Mouse (Mus musculus): Measurements from ENCODE around the gene Trappc10.
A peak's percentile ranks its signal among the peaks of the same experiment; 100 is the strongest.
"Not testable (repeated sequence)": the region's sequence is repeated elsewhere in the genome, so short reads cannot be mapped to it uniquely, and the experiment has no call there.

Gene Trappc10

DNA sequence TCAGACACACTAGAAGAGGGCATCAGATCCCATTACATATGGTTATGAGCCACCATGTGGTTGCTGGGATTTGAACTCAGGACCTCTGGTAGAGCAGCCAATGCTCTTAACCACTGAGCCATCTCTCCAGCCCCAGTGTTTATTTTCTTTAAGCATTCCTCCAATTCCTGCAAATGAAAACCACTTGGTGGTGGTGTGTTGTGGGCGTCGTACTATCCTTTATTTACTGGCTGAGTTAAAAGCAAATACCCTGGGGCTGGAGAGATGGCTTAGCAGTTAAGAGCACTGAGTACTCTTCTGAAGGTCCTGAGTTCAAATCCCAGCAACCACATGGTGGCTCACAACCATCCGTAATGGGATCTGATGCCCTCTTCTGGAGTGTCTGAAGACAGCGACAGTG lies 58.4 kb downstream of the Trappc10 start:
- DNase-seq = not testable (repeated sequence)

DNA sequence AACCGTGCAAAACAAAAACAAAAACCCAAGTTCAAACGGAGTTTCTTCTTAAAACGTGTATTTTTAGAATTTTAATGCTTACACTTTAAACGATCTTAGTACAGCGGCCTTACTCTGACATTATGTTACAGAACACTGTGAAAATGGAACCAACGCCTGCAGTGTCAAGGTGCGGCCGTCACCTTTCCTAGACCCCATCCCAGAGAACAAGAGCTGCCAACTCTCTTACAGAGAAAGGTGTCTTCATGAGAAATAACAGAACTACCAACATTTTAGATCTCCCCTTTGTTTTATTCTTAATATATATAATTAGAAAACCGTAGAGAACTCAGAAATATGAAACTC lies 59.1 kb downstream of the Trappc10 start:
- DNase-seq = no peak

DNA sequence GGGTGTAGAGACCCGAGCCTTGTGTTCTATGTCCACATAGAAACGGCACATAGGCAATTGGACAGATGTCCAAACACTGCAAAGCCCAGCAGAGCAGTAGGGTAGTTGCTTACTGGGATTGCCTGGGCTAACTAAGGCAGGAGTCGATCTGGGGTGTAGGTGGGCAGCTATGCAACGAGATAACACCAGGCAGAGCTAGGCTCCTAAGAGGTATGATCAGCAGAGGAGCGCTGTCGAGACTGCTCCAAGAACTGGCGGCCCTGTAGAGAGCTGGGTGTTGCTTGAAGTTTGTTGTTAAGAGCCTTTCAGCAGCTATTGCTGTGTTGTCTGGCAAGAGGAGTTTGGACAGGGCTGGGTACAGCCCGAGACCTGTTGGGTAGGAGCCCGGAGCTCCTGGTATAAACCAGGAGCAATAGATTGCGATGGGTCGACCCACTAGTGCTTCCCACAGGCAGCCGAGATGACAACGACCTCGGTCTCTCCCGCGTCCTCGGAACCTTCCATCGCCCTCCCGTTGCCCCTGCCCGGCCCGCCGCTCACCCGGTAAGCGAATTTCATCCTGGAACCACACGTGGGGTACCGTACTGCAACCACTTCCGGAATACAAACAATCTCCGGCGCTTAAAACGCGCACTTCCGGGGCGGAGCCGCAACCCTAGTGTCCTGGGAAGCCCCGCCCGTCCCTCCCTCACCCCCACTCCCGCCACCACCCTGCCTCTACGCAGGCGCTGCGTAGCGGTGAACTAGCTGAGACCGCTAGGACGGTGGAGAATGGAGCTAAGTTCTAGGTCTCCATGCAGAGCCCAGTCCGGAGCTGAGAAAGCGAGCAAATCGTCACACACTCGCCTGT lies 59.7 kb downstream of the Trappc10 start, which contains the start of gene Pwp2:
Gene Pwp2 (minus strand): TSS at position 619 of the 850 bp plus-strand sequence.
- DNase-seq = peak; percentile 84

DNA sequence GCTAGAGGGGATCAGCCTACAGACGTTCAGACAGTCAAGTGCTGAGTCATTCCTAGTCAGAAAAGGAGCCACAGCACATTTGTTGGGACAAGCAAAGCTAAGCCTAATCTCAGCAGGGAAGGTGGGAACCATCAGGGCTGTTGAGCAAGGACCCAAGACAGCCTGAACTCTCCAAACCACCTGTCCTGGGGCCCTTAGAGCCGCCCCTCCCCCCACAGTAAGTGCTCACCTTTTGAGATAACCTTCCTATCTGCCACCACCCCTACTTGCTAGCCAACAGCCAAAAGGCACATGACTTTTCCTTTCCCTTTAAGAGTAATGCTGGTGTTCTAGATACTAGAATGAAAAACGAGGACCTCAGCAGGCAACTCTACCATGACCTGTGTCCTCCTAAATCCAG lies 60.9 kb downstream of the Trappc10 start:
- no peak for DNase-seq

DNA sequence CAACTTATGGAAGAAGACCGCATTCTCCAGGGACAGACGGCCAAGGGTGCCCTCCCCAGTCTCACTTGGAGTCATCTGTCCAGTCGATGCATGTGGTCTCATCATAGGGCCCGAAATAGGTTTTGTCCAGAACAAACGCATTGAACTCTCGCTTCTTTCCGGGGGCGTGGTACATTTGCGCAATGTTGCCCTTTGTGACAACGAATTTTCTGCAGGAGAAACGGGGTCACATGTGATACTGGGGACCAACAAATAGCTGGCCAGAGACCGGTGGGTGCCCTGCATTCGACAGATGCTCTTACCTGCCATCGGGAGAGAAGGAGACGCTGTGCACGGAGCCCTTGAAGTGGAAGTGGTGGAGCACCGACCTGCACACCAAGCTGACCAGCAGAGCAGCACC lies 62.1 kb downstream of the Trappc10 start:
- DNase-seq = no peak

DNA sequence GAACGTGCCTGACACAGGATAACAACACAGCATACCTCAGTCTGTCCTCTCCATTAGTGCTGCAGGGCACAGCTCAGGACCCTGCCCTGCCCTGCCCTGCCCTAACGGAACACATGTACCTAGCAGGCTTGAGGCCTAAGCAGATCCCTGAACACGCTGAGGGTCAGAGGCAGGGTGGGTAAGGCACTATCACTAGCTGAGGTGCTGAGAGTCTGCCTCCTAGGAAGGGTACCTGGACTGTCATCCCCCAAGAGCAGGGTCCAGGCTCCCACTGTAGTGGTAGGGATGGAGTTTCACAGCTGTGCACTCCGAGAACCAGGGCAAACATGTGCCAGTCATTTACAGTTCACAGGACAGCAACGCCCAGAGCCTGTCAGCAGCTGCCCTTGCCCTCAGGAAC lies 70.0 kb downstream of the Trappc10 start:
- DNase-seq = no peak

DNA sequence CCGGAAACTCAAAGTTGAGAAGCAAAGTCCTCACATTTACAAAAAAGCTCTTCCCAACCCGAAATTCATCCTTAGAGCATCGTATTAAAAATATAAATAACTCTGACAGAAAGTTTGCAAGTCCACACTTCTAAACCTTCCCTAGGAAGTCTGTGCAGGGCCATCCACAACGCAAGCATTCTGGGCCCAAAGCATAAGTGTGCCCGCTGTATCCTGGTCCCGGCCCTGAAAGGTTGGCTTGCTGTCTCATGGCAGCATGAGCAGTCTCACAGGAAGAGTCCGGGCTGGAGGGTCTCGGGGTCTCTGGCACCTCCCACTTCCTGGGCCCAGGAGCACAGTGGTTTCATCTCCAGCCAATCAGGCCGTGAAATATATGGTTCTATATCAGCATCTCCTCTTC lies 72.9 kb downstream of the Trappc10 start:
- no peak for DNase-seq

DNA sequence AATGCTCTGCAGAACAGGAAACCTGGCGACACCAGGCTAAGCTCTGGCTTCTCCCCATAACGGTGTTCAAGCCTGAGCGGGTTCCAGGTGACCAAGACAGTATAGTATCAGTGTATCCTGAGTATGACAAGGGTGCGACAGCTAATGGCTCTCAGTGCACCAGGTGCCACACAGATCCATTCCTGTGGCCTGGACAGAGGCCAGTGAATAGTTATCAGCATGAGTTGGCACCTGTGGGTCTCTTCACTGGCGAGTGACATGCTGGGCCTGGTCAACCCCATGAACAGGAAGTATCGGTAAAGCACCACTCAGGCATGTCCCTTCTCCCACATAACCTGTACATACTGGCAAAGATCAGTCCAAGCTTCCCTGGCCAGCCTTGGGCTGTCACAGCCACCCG lies 73.4 kb downstream of the Trappc10 start:
- DNase-seq = no peak

DNA sequence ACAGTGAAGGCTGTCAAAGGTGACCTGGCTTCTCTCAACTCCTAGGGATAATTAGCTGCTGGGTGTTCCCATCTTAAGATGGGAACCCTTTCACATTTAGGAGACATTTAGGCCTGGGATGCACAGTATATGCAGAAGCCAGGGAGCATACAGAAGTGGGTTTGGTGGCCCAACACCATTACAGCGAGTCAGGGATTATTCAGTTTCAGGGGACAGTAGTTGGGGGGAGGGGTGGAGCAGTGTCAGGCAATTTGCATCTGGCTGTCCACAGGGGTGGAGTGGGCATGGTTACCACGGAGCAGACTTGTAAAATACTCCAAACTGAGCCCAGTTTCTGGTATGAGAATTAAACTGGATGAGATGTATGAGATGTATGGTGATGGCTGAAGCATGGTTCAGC lies 74.0 kb downstream of the Trappc10 start:
- no peak for DNase-seq

DNA sequence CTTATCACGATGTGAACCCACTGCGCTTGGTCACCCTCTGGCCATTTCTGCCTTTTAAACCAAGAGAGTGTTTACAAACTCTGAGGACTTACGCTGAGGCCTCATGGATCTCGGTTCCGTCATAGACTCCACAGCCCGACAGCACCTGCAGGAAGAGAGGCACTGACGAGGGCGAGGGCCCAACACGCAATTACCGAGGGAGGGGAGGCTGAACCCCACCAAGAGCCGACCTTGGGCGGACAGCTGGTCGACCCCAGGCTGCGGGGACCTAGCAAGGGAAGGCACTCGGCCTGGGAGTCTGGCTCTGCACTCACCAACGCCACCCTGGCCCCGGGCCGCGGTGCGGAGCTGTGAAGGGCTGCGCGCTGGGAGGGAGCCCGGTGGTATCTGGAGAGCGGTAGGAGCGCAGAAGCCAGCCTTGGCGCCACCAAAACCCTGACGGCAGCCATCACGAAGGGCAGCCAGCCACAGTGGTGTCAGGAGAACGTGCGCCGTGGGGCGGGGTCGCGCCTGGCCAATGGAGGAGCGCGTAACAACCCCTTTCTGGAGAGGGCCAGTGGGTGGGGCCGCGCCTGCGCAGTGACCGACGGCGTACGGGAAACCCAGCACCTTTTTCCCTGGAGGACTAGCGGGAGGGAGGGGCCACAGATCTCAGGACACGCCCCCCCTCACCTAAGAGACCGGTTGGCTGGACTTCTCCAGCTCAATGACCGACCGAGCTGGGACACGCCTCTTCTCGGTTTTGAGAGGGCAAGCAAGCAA lies 75.0 kb downstream of the Trappc10 start, which contains the start of gene D10Jhu81e:
Gene D10Jhu81e (minus strand): TSS at position 502 of the 762 bp plus-strand sequence.
- peak; percentile 100 for DNase-seq

DNA sequence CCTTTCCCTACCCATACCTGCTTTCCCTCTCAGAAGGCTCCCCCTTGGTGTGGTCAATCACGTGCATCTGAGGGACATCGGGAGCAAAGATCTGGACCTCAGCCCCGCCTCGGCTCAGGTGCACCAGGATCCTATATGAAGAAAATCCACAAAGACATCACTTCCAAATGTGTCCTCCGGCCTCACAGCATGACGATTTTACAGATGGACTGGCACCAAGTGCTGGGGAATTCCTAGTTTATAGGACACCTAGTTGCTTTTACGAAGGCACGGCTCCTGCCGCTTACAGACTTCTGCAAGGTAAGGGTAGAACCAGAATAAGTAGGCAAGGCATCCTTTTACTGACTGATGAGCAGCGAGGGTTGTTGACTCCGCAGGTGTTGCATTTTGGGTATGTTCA lies 75.6 kb downstream of the Trappc10 start:
- no peak for DNase-seq

DNA sequence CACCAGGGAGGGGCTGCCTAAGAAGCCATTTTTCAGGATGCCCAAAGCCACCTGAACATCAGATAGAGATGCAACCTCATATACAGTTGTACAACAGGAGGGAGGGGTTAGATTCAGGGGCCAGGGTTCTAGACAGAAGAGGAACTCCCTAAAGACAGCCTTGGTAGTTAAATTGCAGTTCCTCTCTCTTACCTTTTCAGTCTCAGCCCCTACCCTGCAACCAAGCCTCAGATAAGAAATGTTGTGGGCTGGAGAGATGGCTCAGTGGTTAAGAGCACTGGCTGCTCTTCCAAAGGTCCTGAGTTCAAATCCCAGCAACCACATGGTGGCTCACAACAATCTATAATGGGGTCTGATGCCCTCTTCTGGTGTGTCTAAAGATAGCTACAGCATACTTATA lies 76.7 kb downstream of the Trappc10 start:
- no peak for DNase-seq

DNA sequence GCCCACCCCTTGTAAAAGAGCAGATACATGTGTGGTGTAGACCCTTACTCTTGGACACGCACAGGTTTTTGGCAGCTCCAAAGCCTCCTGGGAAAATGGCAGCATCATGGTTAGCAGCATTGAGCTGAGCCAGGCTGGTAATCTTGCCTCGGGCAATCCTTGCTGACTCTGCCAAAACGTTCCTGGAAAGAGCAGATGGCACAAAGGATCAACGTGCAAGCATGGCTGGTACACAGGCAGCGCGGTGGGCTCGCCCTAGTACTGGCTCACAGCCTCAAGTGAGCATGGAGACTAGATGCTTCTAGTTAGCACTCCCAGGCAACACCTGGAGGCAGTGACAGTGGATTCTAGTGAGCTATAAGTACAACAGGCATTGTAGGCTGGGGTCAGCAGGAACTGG lies 77.1 kb downstream of the Trappc10 start:
- no peak for DNase-seq

DNA sequence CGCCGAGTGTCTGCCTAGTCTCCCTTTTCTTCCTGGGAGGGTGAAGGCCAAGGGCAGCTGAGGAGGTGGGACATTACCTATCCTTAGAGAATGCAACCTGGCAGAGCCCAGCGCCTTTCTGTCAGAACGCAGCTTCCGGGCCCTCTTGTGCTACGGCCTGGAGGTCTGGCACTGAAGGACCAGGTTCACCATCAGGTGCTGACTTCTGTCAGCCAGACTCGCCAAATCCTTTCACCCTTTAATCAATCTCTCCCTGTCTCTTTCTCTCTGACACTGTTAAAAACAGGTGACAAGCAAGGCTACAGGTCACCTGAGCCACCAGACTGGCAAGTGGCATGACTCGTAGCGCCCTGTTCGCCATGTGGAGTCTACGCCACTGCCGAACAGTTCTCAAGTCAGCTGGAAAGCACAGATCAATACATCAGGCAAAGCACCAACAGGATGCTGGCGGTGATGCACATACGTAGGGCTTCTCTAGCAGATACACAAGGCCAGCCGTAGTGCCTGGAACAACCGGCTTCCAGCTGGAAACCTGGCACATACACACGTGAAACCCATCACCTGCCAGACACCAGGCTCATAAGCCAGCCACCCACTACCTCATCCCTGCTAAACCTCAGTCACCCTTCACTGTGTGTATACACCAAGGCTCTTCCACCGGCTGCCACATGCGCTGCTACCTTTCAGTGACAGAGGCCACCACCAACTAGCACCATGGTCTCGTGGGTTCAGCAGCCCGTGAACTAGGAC lies 79.0 kb downstream of the Trappc10 start:
- DNase-seq = no peak

DNA sequence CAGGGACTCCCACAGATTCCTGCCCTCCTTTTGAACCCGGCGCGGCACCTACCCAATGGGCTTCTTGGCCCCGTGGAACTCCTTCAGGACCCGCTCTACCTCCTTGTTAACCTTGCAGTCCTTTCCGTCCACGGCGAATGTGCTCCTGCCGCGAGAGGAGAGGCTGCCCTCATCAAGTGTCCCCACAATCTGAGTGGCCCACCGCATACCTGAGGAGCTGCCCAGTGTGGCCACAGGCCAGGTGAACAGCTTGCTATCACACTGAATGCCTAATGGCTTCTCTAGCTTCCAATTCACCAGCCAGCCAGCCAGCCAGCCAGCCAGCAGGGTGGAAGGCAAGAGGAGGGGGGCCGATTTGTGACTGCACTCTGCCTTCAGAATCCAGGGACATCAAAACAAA lies 79.7 kb downstream of the Trappc10 start:
- DNase-seq = no peak

DNA sequence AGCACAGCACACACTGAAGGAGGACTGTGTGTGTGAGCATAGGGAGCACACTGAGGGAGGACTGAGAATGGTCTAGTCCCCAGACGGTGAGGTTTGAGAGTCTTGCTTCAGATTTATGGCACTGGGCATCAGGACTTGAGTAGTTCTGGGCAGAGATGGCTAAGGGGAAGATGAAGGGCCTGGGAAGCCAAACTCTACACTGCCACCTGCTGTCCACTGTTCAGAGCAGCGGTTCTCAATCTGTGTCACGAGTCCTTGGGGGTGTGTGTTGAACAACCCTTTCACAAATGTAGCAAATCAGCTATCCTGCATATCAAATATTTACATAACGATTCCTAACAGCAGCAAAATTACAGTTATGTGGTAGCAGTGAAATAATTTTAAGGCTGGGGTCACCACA lies 80.5 kb downstream of the Trappc10 start:
- DNase-seq = peak; percentile 65

DNA sequence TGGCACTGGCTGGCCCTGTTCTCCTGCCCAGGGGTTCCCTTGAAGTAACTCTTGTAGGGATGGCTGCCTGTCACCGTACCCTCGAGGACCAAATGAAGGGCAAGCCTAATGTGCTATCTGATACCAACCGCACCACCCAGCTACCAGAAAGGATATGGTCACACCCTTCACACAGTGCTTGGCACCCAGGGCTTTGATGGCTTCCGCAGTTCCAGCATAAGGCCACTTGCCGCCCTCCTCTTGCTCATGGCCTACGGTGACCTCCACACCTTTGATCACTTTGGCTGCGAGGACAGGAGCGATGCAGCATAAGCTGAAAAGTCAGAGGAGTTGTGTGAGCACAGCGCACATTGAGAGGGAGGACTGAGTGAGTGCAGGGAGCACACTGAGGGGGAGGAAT lies 81.2 kb downstream of the Trappc10 start:
- DNase-seq = no peak

DNA sequence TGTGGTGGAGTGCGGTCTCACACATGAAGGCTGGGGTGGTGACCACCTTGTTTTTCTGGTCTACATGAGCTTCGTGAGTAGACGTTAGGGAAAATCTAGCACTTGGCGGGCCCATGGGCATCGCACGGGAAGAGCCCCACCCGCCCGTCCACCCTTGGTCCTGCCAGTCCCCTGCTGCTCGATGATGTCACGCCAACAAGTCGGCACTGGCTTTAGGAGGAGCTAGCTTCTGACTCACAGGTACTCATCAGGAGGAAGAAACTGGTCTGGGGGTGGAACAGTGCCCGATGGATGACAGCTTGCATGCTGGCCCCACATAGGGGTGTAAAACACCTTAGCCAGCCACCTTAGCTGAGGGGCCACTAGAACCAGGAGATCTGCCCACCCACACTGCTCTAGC lies 81.8 kb downstream of the Trappc10 start:
- DNase-seq = no peak

DNA sequence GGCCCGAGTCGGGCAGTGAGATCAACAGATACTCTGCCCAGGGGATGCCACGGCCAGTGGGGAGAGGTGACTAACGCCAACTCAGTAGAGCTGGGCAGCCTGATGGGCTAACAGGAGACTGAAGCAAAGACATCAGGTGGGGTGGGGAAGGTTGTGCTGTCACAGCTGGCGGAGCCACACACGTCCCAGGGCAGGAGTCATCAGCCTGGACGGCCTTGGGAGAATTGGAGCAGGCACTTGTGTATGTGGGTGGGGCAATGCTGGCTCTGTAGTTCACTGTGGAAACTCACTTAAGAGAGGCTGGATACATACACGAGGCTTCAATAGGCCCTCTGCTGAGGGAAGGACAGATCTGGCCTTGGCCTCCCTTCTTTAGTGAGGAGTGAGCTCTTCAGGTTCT lies 83.3 kb downstream of the Trappc10 start:
- no peak for DNase-seq

DNA sequence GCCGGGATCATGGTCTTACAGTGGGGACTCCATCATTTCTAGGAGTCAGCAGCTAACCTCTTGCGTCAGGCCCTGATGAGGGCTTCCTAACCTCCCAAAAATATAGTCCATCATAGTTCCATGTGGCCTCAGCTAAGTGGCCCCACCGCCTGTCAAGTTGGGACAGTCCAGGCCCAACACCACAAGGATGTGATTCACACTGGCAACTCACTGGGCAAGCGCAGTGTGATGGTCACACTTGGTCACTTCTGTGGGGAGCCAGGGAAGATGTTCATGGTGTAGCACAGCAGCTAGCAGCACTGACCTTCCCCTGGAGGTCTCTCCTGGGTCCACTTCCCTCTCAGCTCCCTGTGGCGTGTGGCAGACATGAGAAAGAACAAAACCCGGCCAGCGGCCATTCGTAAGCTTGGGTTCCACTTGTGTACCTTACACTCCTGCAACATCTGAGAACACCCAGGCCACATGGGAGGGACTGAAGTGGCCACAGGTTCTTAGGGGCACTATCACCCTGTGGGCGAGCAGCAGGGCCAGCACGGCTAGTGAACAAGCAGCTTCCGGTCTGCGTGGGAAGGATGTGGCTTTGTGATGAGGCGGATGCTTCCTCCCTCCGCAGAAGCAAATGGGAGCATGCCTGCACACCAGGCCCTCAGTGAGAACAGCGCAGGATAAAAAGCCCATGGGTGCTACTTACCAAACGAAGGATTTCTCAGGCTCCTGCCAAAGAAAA lies 83.9 kb downstream of the Trappc10 start:
- no peak for DNase-seq

DNA sequence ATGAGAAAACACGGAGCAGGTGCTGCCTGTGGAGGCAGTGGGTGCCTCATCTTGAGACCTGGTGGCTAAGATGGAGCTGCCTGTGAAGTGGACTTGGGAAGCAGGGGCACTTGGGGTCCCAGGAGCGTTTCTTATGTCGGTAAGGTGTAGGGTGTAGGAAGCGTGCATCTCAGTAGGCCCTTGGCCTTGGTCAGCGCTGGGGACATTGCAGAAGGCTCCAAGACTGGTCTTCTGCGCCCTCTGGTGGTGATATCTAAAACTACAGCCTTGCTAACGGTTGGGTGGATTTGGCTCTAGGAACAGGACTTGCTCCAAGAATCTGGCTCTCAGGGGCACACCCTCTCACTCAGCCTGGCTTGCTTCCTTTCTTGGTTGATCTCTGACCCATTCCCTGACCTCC lies 84.5 kb downstream of the Trappc10 start:
- peak; percentile 81 for DNase-seq

DNA sequence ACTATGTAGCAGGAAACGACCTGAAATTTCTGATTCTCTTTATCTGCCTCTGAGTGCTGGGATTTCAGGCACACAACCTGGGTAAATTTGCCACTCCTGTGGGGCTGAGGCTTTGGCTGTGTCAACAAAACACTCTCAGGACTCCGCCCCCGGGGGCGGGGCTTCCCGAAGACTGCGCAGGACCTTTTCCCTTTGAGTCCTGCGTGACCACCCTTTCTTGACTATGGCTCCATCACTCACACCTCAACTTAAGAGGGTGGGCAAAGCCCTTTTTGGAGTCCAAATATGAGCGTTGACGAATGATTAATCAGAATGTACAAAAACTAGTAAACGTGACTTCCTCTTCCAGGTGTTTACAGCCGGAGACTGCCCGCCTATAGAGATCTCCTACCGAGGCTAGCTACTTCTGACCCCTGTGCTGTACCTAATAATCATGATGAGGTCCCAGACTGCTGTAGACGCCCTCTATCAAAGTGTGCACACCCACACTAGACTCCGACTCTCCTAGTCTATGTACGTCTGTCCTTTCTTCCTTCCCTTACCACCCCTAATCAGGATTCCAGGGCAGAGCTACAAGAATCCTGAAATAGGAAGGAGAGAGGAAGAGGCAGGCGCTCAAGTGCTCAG lies 85.1 kb downstream of the Trappc10 start:
- no peak for DNase-seq

Data from right cerebral cortex, postnatal 4 days (tissue).